Mouse (Mus musculus) intestine, embryonic 14.5 days (tissue): Measurements from ENCODE around the gene Lgr6. TPM values are rescaled to one million over a fixed set of nuclear protein-coding genes. Genes with fewer than 3 reads are reported as not detected.

Experiments used
- ATAC-seq: fragments of 200-750 bp; cut with Nextera tagmentation; replicated peaks from 2 replicates; pipeline ENCODE4 v1.8.0; 2017; ENCODE audit warnings: low read depth, moderate number of reproducible peaks, moderate TSS enrichment, moderate library complexity; ENCODE audit not compliant: low FRiP score, low TSS enrichment
- DNase-seq: peaks from one replicate; pipeline ENCODE4 v3.0.0-alpha.2; 2018; ENCODE audit warnings: low spot score
- H3K27ac ChIP-seq: fragments of 300-500 bp; sonication (generic); 2 replicates; pipeline ENCODE4 v1.5.1; 2014; ENCODE audit warnings: low read depth, mild to moderate bottlenecking, control low read depth
- H3K27me3 ChIP-seq: fragments of 300-500 bp; sonication (generic); replicated peaks from 2 replicates; pipeline ENCODE4 v1.6.1; 2014; ENCODE audit warnings: low read length, control low read depth; ENCODE audit not compliant: control insufficient read depth, insufficient read depth
- H3K36me3 ChIP-seq: fragments of 300-500 bp; sonication (generic); 2 replicates; pipeline ENCODE4 v1.6.1; 2014; ENCODE audit warnings: low read length, control low read depth; ENCODE audit not compliant: control insufficient read depth, insufficient read depth
- H3K4me1 ChIP-seq: fragments of 300-500 bp; sonication (generic); replicated peaks from 2 replicates; pipeline ENCODE4 v1.6.1; 2014; ENCODE audit warnings: low read length, control low read depth, mixed read lengths; ENCODE audit not compliant: control insufficient read depth, insufficient read depth
- H3K4me2 ChIP-seq: fragments of 300-500 bp; sonication (generic); 2 replicates; pipeline ENCODE4 v1.6.1; 2014; ENCODE audit warnings: low read length
- H3K4me3 ChIP-seq: fragments of 300-500 bp; sonication (generic); 2 replicates; pipeline ENCODE4 v1.5.1; 2014; ENCODE audit warnings: low read depth, low read length, control low read depth, mixed read lengths
- H3K9ac ChIP-seq: fragments of 300-500 bp; sonication (generic); 2 replicates; pipeline ENCODE4 v1.6.1; 2014; ENCODE audit warnings: mild to moderate bottlenecking, low read length
- H3K9me3 ChIP-seq: fragments of 300-500 bp; sonication (generic); 2 replicates; pipeline ENCODE4 v1.6.1; 2016; ENCODE audit warnings: low read length, control low read depth; ENCODE audit not compliant: control insufficient read depth
- WGBS: fragments of 180-500 bp; shearing (Covaris S2); extraction: QIAGEN DNeasy Blood & Tissue Kit; methylation state at CpG from one replicate; pipeline ENCODE4 v1.1.7; 2014; 5-methylcytosine and 5-hydroxymethylcytosine counted together
- polyA plus RNA-seq: library from polyadenylated mRNA; unstranded; fragments of >200 nt; fragmentation: Nextera tagmentation; extraction: Ambion mirVana; gene quantifications from 2 replicates; pipeline ENCODE4 v1.2.1, GENCODE M21; 2014

The Lgr6 gene
- polyA plus RNA-seq, 1 experiment from 2014 or later = 0.69 TPM

DNA sequence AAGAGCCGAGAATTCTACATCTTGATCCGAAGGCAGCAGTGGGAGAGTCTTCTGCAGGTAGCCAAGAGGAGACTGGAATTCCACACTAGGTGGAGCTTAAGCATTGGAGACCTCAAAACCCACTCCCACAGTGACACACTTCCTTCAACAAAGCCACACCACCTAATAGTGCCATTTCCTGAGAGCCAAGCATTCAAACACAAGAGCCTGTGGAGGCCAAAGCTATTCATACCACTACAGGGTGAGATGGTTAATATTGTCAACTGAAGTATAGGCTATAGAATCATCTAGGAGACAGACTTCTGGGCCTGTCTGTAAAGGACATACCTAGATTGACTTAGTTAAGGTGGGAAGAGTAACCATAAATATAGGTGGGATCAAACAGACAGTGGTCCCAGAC is 139.6 kb downstream of the Lgr6 start:
- H3K9me3 ChIP-seq = no peaks in the 10 kb centered on the region
- peaks cover 3% of the 10 kb centered on the region; the same call in 1 of the 2 replicates for H3K4me1 ChIP-seq
- H3K4me2 ChIP-seq = no peak overlapping the region
- H3K27me3 ChIP-seq = no peaks in the 10 kb centered on the region
- DNase-seq (no peak), ATAC-seq (no peak)
- no peak overlapping the region for H3K9ac ChIP-seq
- H3K36me3 ChIP-seq = peaks cover 33% of the 10 kb centered on the region
- no peak overlapping the region for H3K27ac ChIP-seq
- 95% methylated on average over 2 of the region's 2 CpGs for WGBS
- no peak overlapping the region for H3K4me3 ChIP-seq

DNA sequence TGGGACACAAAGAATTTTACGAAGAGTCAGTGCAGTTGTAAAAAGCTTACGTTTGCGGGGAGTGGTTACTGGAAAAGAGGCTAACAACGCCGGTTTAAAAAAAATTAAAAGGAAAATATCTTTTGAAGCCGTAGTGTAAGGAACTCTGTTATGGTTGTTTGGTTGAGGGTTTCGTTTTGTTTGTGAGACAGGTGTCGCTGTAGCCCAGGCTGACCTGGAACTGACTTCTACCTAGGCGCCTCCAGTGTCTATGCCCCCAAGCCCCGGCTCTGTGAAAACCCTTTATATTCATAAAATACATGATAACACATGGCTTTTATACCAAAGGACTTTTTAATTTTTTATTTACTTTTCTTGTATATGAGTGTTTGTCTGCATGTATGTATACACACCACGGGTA is 142.3 kb downstream of the Lgr6 start:
- ATAC-seq = no peak
- peak overlapping the region; percentile 81 for H3K4me2 ChIP-seq
- H3K9ac ChIP-seq = peak overlapping the region; percentile 60
- WGBS = 3% methylated on average over 11 of the region's 11 CpGs
- H3K36me3 ChIP-seq = 0 out of 2 replicates have a peak, but pooled peaks cover 7% of the 10 kb centered on the region
- H3K27me3 ChIP-seq = no peaks in the 10 kb centered on the region
- peaks cover 3% of the 10 kb centered on the region; the same call in 1 of the 2 replicates for H3K4me1 ChIP-seq
- DNase-seq = no peak
- no peak overlapping the region for H3K27ac ChIP-seq
- no peaks in the 10 kb centered on the region for H3K9me3 ChIP-seq
- peak overlapping the region; percentile 78 for H3K4me3 ChIP-seq

GRCm38 (mm10) chr1:134962053-134962803 is 142.8 kb downstream of the Lgr6 start, which contains the start of gene Ube2t:
Gene Ube2t, plus strand, starts transcription at chr1:134962565.
- WGBS = 2% methylated on average over 50 of the region's 50 CpGs
- H3K9me3 ChIP-seq = no peaks in the 10 kb centered on the region
- no peak within 1 kb of the TSS for H3K27ac ChIP-seq
- H3K4me2 ChIP-seq = peak within 1 kb of the TSS; percentile 81
- no peaks in the 10 kb centered on the region for H3K27me3 ChIP-seq
- H3K4me1 ChIP-seq = peaks cover 3% of the 10 kb centered on the region; the same call in 1 of the 2 replicates
- peak within 1 kb of the TSS; percentile 60 for H3K9ac ChIP-seq
- DNase-seq (peak; percentile 96), ATAC-seq (peak; percentile 100)
- H3K4me3 ChIP-seq = peak within 1 kb of the TSS; percentile 78
- H3K36me3 ChIP-seq = 0 out of 2 replicates have a peak, but pooled peaks cover 4% of the 10 kb centered on the region

DNA sequence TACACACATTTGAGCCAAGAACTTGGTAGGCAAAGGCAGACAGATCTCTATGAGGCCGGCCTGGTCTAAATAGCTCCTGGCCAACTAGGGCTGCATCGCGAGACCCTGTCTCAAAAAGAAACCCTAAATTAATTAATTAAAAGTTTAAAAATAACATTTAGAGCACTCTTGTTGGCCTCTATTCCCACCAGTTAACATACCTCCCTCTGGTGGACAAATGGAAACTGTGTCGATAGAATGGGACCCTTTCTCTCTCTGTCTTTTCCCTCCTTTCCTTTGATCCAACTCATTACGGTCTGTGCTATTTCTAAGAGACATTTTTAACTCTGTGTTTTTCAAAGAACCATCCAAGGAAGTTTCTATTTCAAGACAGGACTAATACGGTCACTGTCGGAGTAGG is 144.4 kb downstream of the Lgr6 start:
- Histone ChIP-seq H3K4me3 (no peak overlapping the region), H3K36me3 (no peaks in the 10 kb centered on the region), H3K27me3 (no peaks in the 10 kb centered on the region), H3K4me1 (peaks cover 3% of the 10 kb centered on the region; the same call in 1 of the 2 replicates), H3K27ac (no peak overlapping the region), H3K9ac (no peak overlapping the region), H3K9me3 (no peaks in the 10 kb centered on the region), H3K4me2 (no peak overlapping the region)
- DNase-seq (no peak), ATAC-seq (no peak)
- WGBS = 49% methylated on average over 7 of the region's 7 CpGs

- H3K27me3 ChIP-seq = no peaks in the 10 kb centered on the region
- WGBS = under 1% methylated on average over 39 of the region's 39 CpGs
- 0 out of 2 replicates have a peak, but pooled peaks cover 2% of the 10 kb centered on the region for H3K36me3 ChIP-seq
- H3K9ac ChIP-seq = peak within 1 kb of the TSS; percentile 79
- ATAC-seq = peak; percentile 98
- H3K4me1 ChIP-seq = peaks cover 11% of the 10 kb centered on the region; the same call in 1 of the 2 replicates
- no peaks in the 10 kb centered on the region for H3K9me3 ChIP-seq
- peak within 1 kb of the TSS; percentile 77 for H3K27ac ChIP-seq
- DNase-seq = peak; percentile 94
- H3K4me2 ChIP-seq = peak within 1 kb of the TSS; percentile 61
- peak within 1 kb of the TSS; percentile 64 for H3K4me3 ChIP-seq
Measured at GRCm38 (mm10) chr1:134955637-134956176, 149.4 kb downstream of the Lgr6 start, which contains the start of gene Ppp1r12b. Gene Ppp1r12b, minus strand, starts transcription at chr1:134955942.

GRCm38 (mm10) chr1:134955050-134955636 is 149.9 kb downstream of the Lgr6 start:
- Histone ChIP-seq H3K4me1 (peaks cover 11% of the 10 kb centered on the region; the same call in 1 of the 2 replicates), H3K4me2 (peak overlapping the region; percentile 61), H3K27ac (peak overlapping the region; percentile 77), H3K4me3 (peak overlapping the region; percentile 64), H3K9ac (peak overlapping the region; percentile 79), H3K36me3 (0 out of 2 replicates have a peak, but pooled peaks cover 4% of the 10 kb centered on the region), H3K9me3 (no peaks in the 10 kb centered on the region), H3K27me3 (no peaks in the 10 kb centered on the region)
- DNase-seq (no peak), ATAC-seq (peak; percentile 41)
- 3% methylated on average over 16 of the region's 16 CpGs for WGBS

GRCm38 (mm10) chr1:134949946-134950345 is 155.1 kb downstream of the Lgr6 start:
- Histone ChIP-seq H3K9ac (no peak overlapping the region), H3K9me3 (no peaks in the 10 kb centered on the region), H3K4me1 (peaks cover 8% of the 10 kb centered on the region; the same call in 1 of the 2 replicates), H3K4me3 (no peak overlapping the region), H3K27ac (no peak overlapping the region), H3K4me2 (no peak overlapping the region), H3K27me3 (no peaks in the 10 kb centered on the region), H3K36me3 (0 out of 2 replicates have a peak, but pooled peaks cover 4% of the 10 kb centered on the region)
- DNase-seq (no peak), ATAC-seq (no peak)
- 86% methylated on average over 3 of the region's 3 CpGs for WGBS

- 0 out of 2 replicates have a peak, but pooled peaks cover 4% of the 10 kb centered on the region for H3K36me3 ChIP-seq
- no peaks in the 10 kb centered on the region for H3K9me3 ChIP-seq
- WGBS = 93% methylated on average over 7 of the region's 7 CpGs
- H3K27ac ChIP-seq = no peak overlapping the region
- no peak for DNase-seq
- H3K4me2 ChIP-seq = no peak overlapping the region
- no peak overlapping the region for H3K4me3 ChIP-seq
- no peak for ATAC-seq
- no peak overlapping the region for H3K9ac ChIP-seq
- no peaks in the 10 kb centered on the region for H3K4me1 ChIP-seq
- no peaks in the 10 kb centered on the region for H3K27me3 ChIP-seq
Measured at GRCm38 (mm10) chr1:134947590-134947989, 157.5 kb downstream of the Lgr6 start.
